12 mouse cellular contexts compared by ENCODE assay signal in the genomic region with DNA sequence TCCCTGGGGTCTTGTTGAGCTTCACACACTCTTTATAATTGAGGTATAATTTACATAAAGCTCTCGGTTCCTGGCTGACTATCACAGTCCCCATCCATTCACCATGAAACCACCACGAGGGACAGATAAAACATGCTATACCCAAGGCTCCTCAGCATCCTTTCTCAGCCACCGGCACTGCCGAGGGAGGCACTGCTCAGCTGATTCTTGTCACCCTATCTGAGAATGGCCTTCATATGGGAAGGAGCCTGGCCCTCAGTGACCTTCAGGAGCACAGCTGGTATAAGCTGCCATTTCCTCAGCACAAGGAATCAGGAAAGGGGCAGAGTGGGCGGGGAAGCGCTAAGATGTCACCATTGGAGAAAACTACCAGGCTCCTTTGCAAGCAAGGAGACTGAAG.
"Had no signal": no experiment of that assay in that cellular context is flagged by ENCODE, and none has a peak within 500 bp of the region (broad histone marks: within the 10 kb centered on the region; RNA-seq: fewer than 3 reads in every experiment).

No protein-coding gene starts in this region.

- H3K27ac ChIP-seq: kidney, embryonic 15.5 days; limb, embryonic 13.5 days; liver, embryonic 14.5 days; midbrain, embryonic 13.5 days had no signal

- ATAC-seq: midbrain, embryonic 13.5 days had no signal

- H3K4me2 ChIP-seq: kidney, embryonic 15.5 days; limb, embryonic 13.5 days; midbrain, embryonic 13.5 days had no signal

- H3K27me3 ChIP-seq: kidney, embryonic 15.5 days; limb, embryonic 13.5 days; midbrain, embryonic 13.5 days had no signal

- H3K36me3 ChIP-seq: kidney, embryonic 15.5 days; limb, embryonic 13.5 days; midbrain, embryonic 13.5 days had no signal

- H3K9ac ChIP-seq: kidney, embryonic 15.5 days; limb, embryonic 13.5 days; liver, embryonic 14.5 days; midbrain, embryonic 13.5 days had no signal

- H3K4me3 ChIP-seq: kidney, embryonic 15.5 days; limb, embryonic 13.5 days; midbrain, embryonic 13.5 days; myocyte had no signal

- H3K9me3 ChIP-seq: kidney, embryonic 15.5 days; limb, embryonic 13.5 days; midbrain, embryonic 13.5 days had no signal

- DNase-seq: kidney, postnatal 14 days; left cerebral cortex, postnatal 4 days; lung, adult 18-20 months; retina, postnatal 1 day; right cerebral cortex, postnatal 4 days; thymus, adult 18-20 months; thymus, postnatal 14 days had no signal

- H3K4me1 ChIP-seq: midbrain, embryonic 13.5 days had no signal
